Mouse (Mus musculus) hindbrain, embryonic 14.5 days (tissue): ENCODE results near the gene Disc1. TPM values are rescaled to one million over a fixed set of nuclear protein-coding genes. Genes with fewer than 3 reads are reported as not detected.
A peak's percentile ranks its signal among the peaks of the same experiment; 100 is the strongest.

Experiments used
- ATAC-seq: fragments of 200-750 bp; cut with Nextera tagmentation; 2 replicates; pipeline ENCODE4 v1.8.0; 2017; ENCODE audit warnings: moderate number of reproducible peaks, mild to moderate bottlenecking, moderate TSS enrichment, moderate library complexity; ENCODE audit not compliant: low FRiP score
- DNase-seq: peaks from one replicate; pipeline ENCODE4 v3.0.0-alpha.2; 2015; ENCODE audit warnings: low spot score
- H3K27ac ChIP-seq: fragments of 300-500 bp; sonication (generic); 2 replicates; pipeline ENCODE4 v1.5.1; 2014; ENCODE audit warnings: mild to moderate bottlenecking, moderate library complexity
- H3K27me3 ChIP-seq: fragments of 300-500 bp; sonication (generic); 2 replicates; pipeline ENCODE4 v1.6.1; 2014; ENCODE audit warnings: mild to moderate bottlenecking, low read length, mixed read lengths; ENCODE audit not compliant: control insufficient read depth, insufficient read depth
- H3K36me3 ChIP-seq: fragments of 300-500 bp; sonication (generic); replicated peaks from 2 replicates; pipeline ENCODE4 v1.6.1; 2014; ENCODE audit not compliant: control insufficient read depth, insufficient read depth
- H3K4me1 ChIP-seq: fragments of 300-500 bp; sonication (generic); replicated peaks from 2 replicates; pipeline ENCODE4 v1.6.1; 2014; ENCODE audit warnings: antibody characterized with exemption, low read length, mixed read lengths; ENCODE audit not compliant: control insufficient read depth, insufficient read depth
- H3K4me2 ChIP-seq: fragments of 300-500 bp; sonication (generic); replicated peaks from 2 replicates; pipeline ENCODE4 v1.6.1; 2014; ENCODE audit warnings: mild to moderate bottlenecking, moderate library complexity
- H3K4me3 ChIP-seq: fragments of 300-500 bp; sonication (generic); replicated peaks from 2 replicates; pipeline ENCODE4 v1.5.1; 2014; ENCODE audit warnings: mild to moderate bottlenecking, low read length
- H3K9ac ChIP-seq: fragments of 300-500 bp; sonication (generic); 2 replicates; pipeline ENCODE4 v1.6.1; 2014
- H3K9me3 ChIP-seq: fragments of 300-500 bp; sonication (generic); 2 replicates; pipeline ENCODE4 v1.6.1; 2016; ENCODE audit warnings: low read length; ENCODE audit not compliant: control insufficient read depth
- WGBS: fragments of 180-500 bp; shearing (Covaris S2); extraction: QIAGEN DNeasy Blood & Tissue Kit; methylation state at CpG from one replicate; pipeline ENCODE4 v1.1.7; 2014; 5-methylcytosine and 5-hydroxymethylcytosine counted together
- polyA plus RNA-seq: library from polyadenylated mRNA; unstranded; fragments of >200 nt; fragmentation: Nextera tagmentation; extraction: Ambion mirVana; gene quantifications from 2 replicates; pipeline ENCODE4 v1.2.1, GENCODE M21; 2014

Gene Disc1
- polyA plus RNA-seq, 1 experiment from 2014 or later = 1.8 TPM

- DNase-seq = peak; percentile 52
- Histone ChIP-seq H3K4me1 (no peaks in the 10 kb centered on the region; the same call in 1 of the 2 replicates), H3K9ac (peak overlapping the region; percentile 73), H3K27me3 (peaks cover 34% of the 10 kb centered on the region), H3K27ac (peak overlapping the region; percentile 64), H3K4me2 (peak overlapping the region; percentile 98), H3K4me3 (peak overlapping the region; percentile 70), H3K36me3 (no peaks in the 10 kb centered on the region), H3K9me3 (0 out of 2 replicates have a peak, but pooled peaks cover 3% of the 10 kb centered on the region)
- under 1% methylated on average over 37 of the region's 38 CpGs for WGBS
- ATAC-seq = peak; percentile 59; the same call in 1 of the 2 replicates
Observed at GRCm38 (mm10) chr8:125054436-125054810, 428 bp downstream of the Disc1 start.

DNA sequence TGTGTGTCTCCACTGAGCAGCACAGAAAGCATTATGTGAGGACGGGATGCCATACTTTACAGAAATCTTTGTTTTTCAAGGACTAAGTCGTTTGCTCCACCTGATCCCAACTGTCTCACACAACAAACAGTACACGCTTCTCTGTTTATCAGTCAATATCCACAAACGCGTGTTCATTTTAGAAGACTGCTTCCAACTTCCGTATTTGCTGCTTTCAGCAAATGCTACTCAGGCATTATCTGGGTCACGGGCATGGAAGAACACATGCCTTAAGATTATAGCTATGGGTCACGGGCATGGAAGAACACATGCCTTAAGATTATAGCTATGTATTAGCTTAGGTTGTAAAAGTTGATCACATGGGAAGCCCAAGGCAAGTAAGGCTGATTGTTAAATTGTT, 6.9 kb downstream of the Disc1 start:
- Histone ChIP-seq H3K4me3 (no peak overlapping the region), H3K4me1 (no peaks in the 10 kb centered on the region), H3K9me3 (no peaks in the 10 kb centered on the region), H3K27me3 (no peaks in the 10 kb centered on the region), H3K4me2 (no peak overlapping the region), H3K27ac (no peak overlapping the region), H3K36me3 (no peaks in the 10 kb centered on the region), H3K9ac (no peak overlapping the region)
- no peak for ATAC-seq
- DNase-seq = no peak
- 84% methylated on average over 8 of the region's 8 CpGs for WGBS

DNA sequence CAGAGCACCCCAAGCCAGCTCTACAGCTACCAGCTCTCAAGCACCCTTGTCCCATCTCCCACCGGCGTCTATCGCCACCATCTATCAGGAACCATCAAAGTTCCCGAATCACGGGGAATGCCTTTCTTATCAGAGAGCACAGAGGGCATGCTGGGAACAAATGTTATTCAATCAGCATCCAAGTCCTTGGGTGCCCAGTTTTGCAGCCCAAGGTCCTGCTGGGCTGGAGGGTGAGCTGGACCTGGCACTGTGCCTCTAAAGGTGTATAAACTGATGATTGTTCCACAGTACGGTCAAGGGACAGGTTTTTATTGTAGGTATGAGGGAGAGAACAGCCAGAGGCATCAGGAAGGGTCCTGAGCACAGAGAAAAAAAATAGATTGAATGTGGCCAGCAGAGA, 11.6 kb downstream of the Disc1 start:
- Histone ChIP-seq H3K4me3 (no peak overlapping the region), H3K4me2 (no peak overlapping the region), H3K27ac (no peak overlapping the region), H3K4me1 (peaks cover 9% of the 10 kb centered on the region; the same call in 1 of the 2 replicates), H3K27me3 (no peaks in the 10 kb centered on the region), H3K36me3 (no peaks in the 10 kb centered on the region), H3K9me3 (no peaks in the 10 kb centered on the region), H3K9ac (no peak overlapping the region)
- DNase-seq = no peak
- ATAC-seq = no peak
- 87% methylated on average over 6 of the region's 6 CpGs for WGBS

DNA sequence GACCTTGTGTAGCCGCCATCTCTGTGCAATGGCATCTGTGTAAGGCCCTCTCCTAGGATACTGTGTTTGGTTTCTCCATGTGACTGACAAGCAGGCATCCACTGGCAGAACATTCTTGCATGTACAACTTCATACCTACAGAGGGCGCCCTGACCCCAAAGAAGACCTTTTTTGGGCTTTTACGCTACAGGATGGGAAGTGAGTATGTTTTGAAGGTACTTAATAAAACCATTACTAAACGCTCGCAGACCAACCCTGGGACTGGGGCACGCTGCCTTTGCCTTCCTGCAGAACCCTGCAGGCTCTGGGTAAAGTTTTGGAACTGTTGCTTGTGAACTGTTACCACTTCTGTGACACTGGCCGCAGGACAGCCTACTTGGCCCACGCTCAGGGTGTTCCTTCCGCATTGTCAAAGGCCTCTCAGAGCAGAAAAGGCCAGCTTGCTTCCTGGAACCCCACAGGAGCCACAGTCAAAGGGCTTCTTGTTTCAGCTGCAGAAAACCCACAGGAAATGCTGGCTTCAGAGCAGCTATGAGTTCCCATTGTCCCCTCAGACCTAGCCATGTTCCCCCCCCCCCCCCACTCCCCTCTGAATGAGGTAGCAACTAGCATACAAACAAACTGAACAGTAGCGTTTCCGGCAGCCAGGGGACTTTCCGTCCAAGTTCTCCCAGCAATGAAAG, 13.1 kb downstream of the Disc1 start:
- WGBS = 39% methylated on average over 12 of the region's 12 CpGs
- H3K4me3 ChIP-seq = no peak overlapping the region
- DNase-seq (peak; percentile 82), ATAC-seq (peak; percentile 70; the same call in 1 of the 2 replicates)
- H3K9me3 ChIP-seq = no peaks in the 10 kb centered on the region
- H3K9ac ChIP-seq = no peak overlapping the region
- H3K4me1 ChIP-seq = peaks cover 9% of the 10 kb centered on the region; the same call in 1 of the 2 replicates
- H3K4me2 ChIP-seq = no peak overlapping the region
- no peaks in the 10 kb centered on the region for H3K27me3 ChIP-seq
- H3K36me3 ChIP-seq = no peaks in the 10 kb centered on the region
- peak overlapping the region; percentile 27 for H3K27ac ChIP-seq

DNA sequence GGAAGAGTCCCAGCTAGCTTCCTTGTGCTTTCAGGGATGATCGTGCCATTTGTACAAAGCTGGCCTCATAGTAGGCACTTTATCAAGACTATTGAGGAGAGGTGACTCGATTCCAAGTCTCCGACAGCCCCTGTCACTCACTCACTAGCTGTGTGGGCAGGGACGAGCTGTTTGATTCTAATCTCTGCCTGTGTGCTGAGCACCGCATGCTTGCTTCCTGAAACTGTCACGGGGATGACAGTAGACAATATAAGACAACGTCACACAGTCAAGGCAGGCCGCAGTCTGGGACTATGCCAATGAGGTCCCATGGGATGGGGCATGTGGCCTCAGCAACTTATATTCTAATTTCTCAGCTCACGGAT, 13.6 kb downstream of the Disc1 start:
- no peak for DNase-seq
- WGBS = 59% methylated on average over 9 of the region's 9 CpGs
- Histone ChIP-seq H3K4me2 (no peak overlapping the region), H3K4me3 (no peak overlapping the region), H3K9ac (no peak overlapping the region), H3K27ac (peak overlapping the region; percentile 57; the same call in 1 of the 2 replicates), H3K36me3 (no peaks in the 10 kb centered on the region), H3K27me3 (no peaks in the 10 kb centered on the region), H3K9me3 (no peaks in the 10 kb centered on the region), H3K4me1 (peaks cover 9% of the 10 kb centered on the region; the same call in 1 of the 2 replicates)
- peak; percentile 53; the same call in 1 of the 2 replicates for ATAC-seq

DNA sequence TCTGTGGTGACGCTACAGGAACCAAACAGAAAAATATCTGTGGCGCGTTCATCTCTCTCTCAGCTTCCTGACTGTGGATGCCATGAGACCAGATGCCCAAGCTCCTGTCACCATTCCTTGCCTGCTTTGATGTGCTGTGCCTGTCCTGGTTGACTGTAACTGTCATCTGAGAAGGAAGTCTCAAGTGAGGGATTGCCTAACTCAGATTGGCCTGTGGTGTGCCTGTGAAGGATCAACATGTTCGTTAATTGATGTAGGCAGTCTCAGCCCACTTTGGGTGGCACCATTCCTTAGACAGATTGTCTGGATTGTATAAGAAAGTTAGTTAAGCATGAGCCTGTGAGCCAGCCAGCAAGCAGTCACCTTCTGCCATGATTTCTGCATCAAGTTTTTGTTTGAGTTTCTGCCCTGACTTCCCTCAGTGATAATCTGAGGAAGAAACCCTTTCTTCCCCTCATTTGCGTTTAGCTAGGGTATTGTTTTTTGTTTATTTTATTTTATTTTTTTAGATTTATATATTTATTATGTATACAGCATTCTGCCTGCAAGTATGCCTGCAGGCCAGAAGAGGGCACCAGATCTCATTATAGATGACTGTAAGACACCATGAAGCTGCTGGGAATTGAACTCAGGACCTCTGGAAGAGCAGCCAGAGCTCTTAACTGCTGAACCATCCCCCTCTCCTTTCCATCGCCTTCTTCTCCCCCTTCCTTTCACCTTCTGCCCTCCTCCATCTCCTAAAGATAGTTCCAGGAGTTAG, 14.3 kb downstream of the Disc1 start:
- Histone ChIP-seq H3K27ac (peak overlapping the region; percentile 57; the same call in 1 of the 2 replicates), H3K4me2 (no peak overlapping the region), H3K4me3 (no peak overlapping the region), H3K4me1 (peaks cover 9% of the 10 kb centered on the region; the same call in 1 of the 2 replicates), H3K27me3 (no peaks in the 10 kb centered on the region), H3K9me3 (no peaks in the 10 kb centered on the region), H3K9ac (no peak overlapping the region), H3K36me3 (no peaks in the 10 kb centered on the region)
- ATAC-seq = no peak
- WGBS = 81% methylated on average over 6 of the region's 6 CpGs
- DNase-seq = no peak

DNA sequence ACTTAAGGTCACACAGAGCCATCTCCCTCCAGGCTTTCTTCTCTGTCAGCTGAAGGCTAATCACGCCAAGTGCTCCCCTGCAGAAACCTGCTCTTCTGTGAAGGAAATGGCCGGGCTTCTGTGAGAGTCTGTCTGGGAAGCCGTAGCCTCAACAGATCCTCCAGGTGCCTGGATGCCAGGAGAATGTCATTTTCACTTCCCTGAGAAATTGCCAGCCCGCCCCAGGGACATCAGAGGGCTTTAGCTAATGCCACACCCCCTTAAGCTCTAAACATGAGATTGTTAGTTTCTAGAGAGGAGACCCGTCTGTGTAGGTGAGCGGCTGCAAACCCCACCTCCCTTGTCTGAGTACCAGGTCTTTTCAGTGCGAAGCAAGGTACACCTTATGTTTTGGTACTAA, 15.3 kb downstream of the Disc1 start:
- no peak overlapping the region for H3K27ac ChIP-seq
- WGBS = 72% methylated on average over 7 of the region's 7 CpGs
- DNase-seq = no peak
- H3K4me1 ChIP-seq = peaks cover 9% of the 10 kb centered on the region; the same call in 1 of the 2 replicates
- ATAC-seq = no peak
- no peak overlapping the region for H3K9ac ChIP-seq
- H3K4me3 ChIP-seq = no peak overlapping the region
- H3K9me3 ChIP-seq = no peaks in the 10 kb centered on the region
- no peaks in the 10 kb centered on the region for H3K36me3 ChIP-seq
- no peak overlapping the region for H3K4me2 ChIP-seq
- H3K27me3 ChIP-seq = no peaks in the 10 kb centered on the region

- 45% methylated on average over 6 of the region's 6 CpGs for WGBS
- no peaks in the 10 kb centered on the region for H3K9me3 ChIP-seq
- no peak overlapping the region for H3K9ac ChIP-seq
- no peak overlapping the region for H3K4me3 ChIP-seq
- DNase-seq (no peak), ATAC-seq (no peak)
- no peak overlapping the region for H3K27ac ChIP-seq
- peaks cover 9% of the 10 kb centered on the region; the same call in 1 of the 2 replicates for H3K4me1 ChIP-seq
- no peak overlapping the region for H3K4me2 ChIP-seq
- H3K27me3 ChIP-seq = no peaks in the 10 kb centered on the region
- no peaks in the 10 kb centered on the region for H3K36me3 ChIP-seq
Observed at GRCm38 (mm10) chr8:125069733-125070132, 15.7 kb downstream of the Disc1 start.

- no peak for DNase-seq
- WGBS = 91% methylated on average over 10 of the region's 10 CpGs
Observed at GRCm38 (mm10) chr8:125074141-125074540, 20.1 kb downstream of the Disc1 start.

More at GRCm38 (mm10) chr8:125074141-125074540, 20.1 kb downstream of the Disc1 start:
- H3K4me3 ChIP-seq = no peak overlapping the region
- no peaks in the 10 kb centered on the region for H3K9me3 ChIP-seq
- H3K27ac ChIP-seq = no peak overlapping the region
- H3K27me3 ChIP-seq = no peaks in the 10 kb centered on the region
- peaks cover 12% of the 10 kb centered on the region; the same call in 1 of the 2 replicates for H3K4me1 ChIP-seq
- no peaks in the 10 kb centered on the region for H3K36me3 ChIP-seq
- no peak for ATAC-seq
- H3K4me2 ChIP-seq = no peak overlapping the region
- H3K9ac ChIP-seq = no peak overlapping the region
